ENCODE assay signal across 8 mouse cellular contexts in the genomic region with DNA sequence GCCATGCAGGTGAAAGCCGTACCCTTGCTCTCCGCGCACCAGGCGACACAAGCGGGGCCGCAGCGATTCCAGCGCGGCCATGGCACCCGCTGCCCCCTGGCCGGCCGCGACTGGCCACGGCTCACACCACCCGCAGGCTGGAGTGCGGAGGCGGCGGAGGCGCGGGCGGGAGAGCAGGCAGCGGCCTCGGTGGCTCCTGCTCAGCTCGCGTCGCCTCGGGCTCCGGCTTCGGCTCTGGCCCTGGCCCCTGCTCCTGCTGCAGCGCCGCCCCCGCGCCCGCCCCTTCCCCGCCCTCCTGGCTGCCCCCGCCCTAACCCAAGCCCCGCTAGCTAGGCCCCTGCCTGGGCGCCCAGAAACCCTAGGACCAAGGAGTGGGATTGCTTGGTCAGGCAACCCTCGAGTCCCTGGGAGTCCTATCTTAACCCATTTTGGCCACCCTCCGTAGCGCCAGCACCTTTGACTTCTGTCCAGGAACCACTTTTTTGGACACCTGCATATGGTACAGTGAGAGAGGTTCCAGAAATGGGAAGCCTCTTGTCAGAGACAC. TPM values are rescaled to one million over a fixed set of nuclear protein-coding genes. Genes with fewer than 3 reads are reported as not detected.
DNase-seq lines count a peak whose midpoint lies in the region; ATAC-seq and TF ChIP-seq lines count a peak whose summit lies in the region.

A gene (minus strand): TSS at position 258 of the 547 bp plus-strand sequence.

- no peak within 1 kb of the TSS for H3K27ac ChIP-seq in CH12.LX (ENCODE audit: insufficient read depth, low read depth)
- H3K27ac ChIP-seq in embryonic facial prominence, embryonic 10.5 days (replicated peaks): peak within 1 kb of the TSS; percentile 87
- H3K27ac ChIP-seq in heart, embryonic 11.5 days (ENCODE audit: low read depth, low read length): peak within 1 kb of the TSS; percentile 29; the same call in 1 of the 2 replicates

- H3K4me3 ChIP-seq in CH12.LX (replicated peaks in 1 of 3; ENCODE audit: low read depth in 2 of 3, low read length in 2 of 3, poor library complexity in 1 of 3): peak within 1 kb of the TSS; percentile 39 to 68 (median 44)
- H3K4me3 ChIP-seq in embryonic facial prominence, embryonic 10.5 days: peak within 1 kb of the TSS; percentile 88
- H3K4me3 ChIP-seq in heart, embryonic 11.5 days (ENCODE audit: low read depth, low read length): peak within 1 kb of the TSS; percentile 76

- no peak for DNase-seq in CH12.LX (ENCODE audit: extremely low read depth)
- DNase-seq in adrenal gland, adult (ENCODE audit: inconsistent age in 2 of 2, low spot score in 1 of 2): peak; percentile 73 to 88
- peak; percentile 84 for DNase-seq in embryonic facial prominence, embryonic 10.5 days (ENCODE audit: low spot score)
- peak; percentile 87 for DNase-seq in kidney, postnatal 10 days
- DNase-seq in lung, adult 18-20 months: peak; percentile 59 to 62
- peak; percentile 67 for DNase-seq in retina, embryonic 14.5 days (ENCODE audit: low spot score)
- DNase-seq in frontal cortex, postnatal 25 days (ENCODE audit: low spot score in 2 of 2): no peak

- no peak for TF ChIP-seq POLR2A in CH12.LX (IDR thresholded peaks at IDR 0.05; ENCODE audit: low read depth, low read length)

- peak; percentile 78 for ATAC-seq in heart, embryonic 11.5 days (replicated peaks; ENCODE audit: insufficient number of reproducible peaks, low FRiP score, low TSS enrichment)

- in situ Hi-C loops in CH12.LX (cut with MboI; ENCODE audit: low pct_ligation_motif_present, low pct_unique_long_range_greater_than_20kb, low sequenced_read_pairs): loop anchor here (5.0 kb wide), 1 partner anchor 53 kb away; no protein-coding TSS in a partner anchor

- H3K9ac ChIP-seq in CH12.LX (ENCODE audit: insufficient read depth, low read depth): peak within 1 kb of the TSS; percentile 10; the same call in 1 of the 2 replicates
- peak within 1 kb of the TSS; percentile 80 for H3K9ac ChIP-seq in heart, embryonic 11.5 days (ENCODE audit: low read depth, low read length)

- dilution Hi-C loops in CH12.LX (cut with MboI; ENCODE audit: extremely low pct_ligation_motif_present, extremely low pct_unique_long_range_greater_than_20kb, low sequenced_read_pairs): no loop called here

- H3K27me3 ChIP-seq in CH12.LX (replicated peaks): peaks cover 28% of the 10 kb centered on the region
- H3K27me3 ChIP-seq in embryonic facial prominence, embryonic 10.5 days (replicated peaks; ENCODE audit: low read depth, poor library complexity, severe bottlenecking): peaks cover 57% of the 10 kb centered on the region
- H3K27me3 ChIP-seq in heart, embryonic 11.5 days (ENCODE audit: control insufficient read depth, insufficient read depth, low read length): peaks cover 32% of the 10 kb centered on the region

- H3K9me3 ChIP-seq in CH12.LX (replicated peaks; ENCODE audit: low read length): no peaks in the 10 kb centered on the region
- no peaks in the 10 kb centered on the region for H3K9me3 ChIP-seq in embryonic facial prominence, embryonic 10.5 days
- no peaks in the 10 kb centered on the region for H3K9me3 ChIP-seq in heart, embryonic 11.5 days (replicated peaks; ENCODE audit: control insufficient read depth, low read length)

- H3K4me1 ChIP-seq in CH12.LX (ENCODE audit: control insufficient read depth in 1 of 2, insufficient read depth in 2 of 2): peaks cover 9 to 29% of the 10 kb centered on the region in 2 experiments
- H3K4me1 ChIP-seq in embryonic facial prominence, embryonic 10.5 days: peaks cover 41% of the 10 kb centered on the region
- H3K4me1 ChIP-seq in heart, embryonic 11.5 days (ENCODE audit: control insufficient read depth, insufficient read depth, low read length): peaks cover 28% of the 10 kb centered on the region

- no peak for TF ChIP-seq RAD21 in CH12.LX (IDR thresholded peaks at IDR 0.05; ENCODE audit: low read depth, low read length)

- H3K79me2 ChIP-seq in CH12.LX (replicated peaks; ENCODE audit: control insufficient read depth, extremely low read depth, insufficient read depth, poor library complexity, severe bottlenecking): no peaks in the 10 kb centered on the region

- WGBS in embryonic facial prominence, embryonic 10.5 days: under 1% methylated on average over 41 of the region's 41 CpGs
- WGBS in heart, embryonic 11.5 days (ENCODE audit: insufficient replicate concordance): 2% methylated on average over 34 of the region's 41 CpGs

- TF ChIP-seq CTCF in CH12.LX (conservative IDR thresholded peaks at IDR 0.05 in 1 of 2, IDR thresholded peaks at IDR 0.05 in 1 of 2; ENCODE audit: low read depth in 2 of 2, low read length in 2 of 2): no peak

- no peaks in the 10 kb centered on the region for H3K36me3 ChIP-seq in CH12.LX (replicated peaks in 1 of 2; ENCODE audit: control insufficient read depth in 1 of 2, insufficient read depth in 1 of 2, low read length in 1 of 2)
- peaks cover 2% of the 10 kb centered on the region; the same call in 1 of the 2 replicates for H3K36me3 ChIP-seq in embryonic facial prominence, embryonic 10.5 days (replicated peaks)
- H3K36me3 ChIP-seq in heart, embryonic 11.5 days (ENCODE audit: control insufficient read depth, insufficient read depth, low read length): no peaks in the 10 kb centered on the region

- peak within 1 kb of the TSS; percentile 67 for H3K4me2 ChIP-seq in CH12.LX (ENCODE audit: insufficient read depth, low read depth, poor library complexity, severe bottlenecking)
- peak within 1 kb of the TSS; percentile 98 for H3K4me2 ChIP-seq in heart, embryonic 11.5 days

- TF ChIP-seq EP300 in CH12.LX (IDR thresholded peaks at IDR 0.05; ENCODE audit: low read length): no peak

TF ChIP-seq in CH12.LX, 34 proteins besides CTCF, POLR2A, EP300 and RAD21:
- TF ChIP-seq MAZ (IDR thresholded peaks at IDR 0.05; ENCODE audit: low read depth, low read length) (no peak), SMC3 (IDR thresholded peaks at IDR 0.05; ENCODE audit: low read depth, low read length) (no peak), POLR2AphosphoS2 (IDR thresholded peaks at IDR 0.05; ENCODE audit: low read depth, low read length) (no peak), TBP (conservative IDR thresholded peaks at IDR 0.05; ENCODE audit: low read depth, low read length) (no peak), NRF1 (IDR thresholded peaks at IDR 0.05; ENCODE audit: low read depth, low read length) (no peak), SIN3A (IDR thresholded peaks at IDR 0.05; ENCODE audit: low read length) (no peak), NELFE (IDR thresholded peaks at IDR 0.05; ENCODE audit: low read depth, low read length) (no peak), ZMIZ1 (IDR thresholded peaks at IDR 0.05; ENCODE audit: low read depth, low read length) (no peak), UBTF (IDR thresholded peaks at IDR 0.05; ENCODE audit: low read depth, low read length) (no peak), CHD2 (IDR thresholded peaks at IDR 0.05; ENCODE audit: low read length) (no peak), BHLHE40 (IDR thresholded peaks at IDR 0.05; ENCODE audit: low read depth, low read length) (no peak), MYC (IDR thresholded peaks at IDR 0.05; ENCODE audit: low read depth, low read length) (no peak), RCOR1 (conservative IDR thresholded peaks at IDR 0.05; ENCODE audit: low read depth, low read length) (no peak), ELF1 (IDR thresholded peaks at IDR 0.05; ENCODE audit: low read depth, low read length) (no peak), USF2 (conservative IDR thresholded peaks at IDR 0.05; ENCODE audit: low read depth, low read length) (no peak), MEF2A (IDR thresholded peaks at IDR 0.05; ENCODE audit: borderline replicate concordance, low read depth, low read length) (no peak), KAT2A (IDR thresholded peaks at IDR 0.05; ENCODE audit: insufficient replicate concordance, low read length) (no peak), JUN (IDR thresholded peaks at IDR 0.05; ENCODE audit: insufficient read depth, low read depth, low read length) (no peak), USF1 (IDR thresholded peaks at IDR 0.05; ENCODE audit: low read depth, low read length) (no peak), ZC3H11A (IDR thresholded peaks at IDR 0.05; ENCODE audit: low read depth, low read length) (no peak)

RNA-seq across cellular contexts. Expression of the gene that starts here (rescaled TPM):
- total RNA-seq in CH12.LX (2012; rRNA removed) (4.4 and 5.5 TPM in 2 replicates), CH12.LX (2014; rRNA removed) (1.8 and 2.1 TPM in 2 replicates)
- 4.8 and 5.1 TPM in 2 replicates for polyA plus RNA-seq in CH12.LX (2012; ENCODE audit: insufficient read length, low read depth)
- polyA plus RNA-seq in embryonic facial prominence, embryonic 10.5 days (2016; fragmentation: Nextera tagmentation; extraction: Ambion mirVana): 31.7 and 37.3 TPM in 2 replicates
- 52.7 and 58.0 TPM in 2 replicates for polyA plus RNA-seq in heart, embryonic 11.5 days (2014; fragmentation: Nextera tagmentation; extraction: Ambion mirVana)

Comparison
In these comparisons a context has a peak if more than half of its experiments do, and no peak if none do; other contexts are left out.
1. DNase-seq: peak in adrenal gland, adult (2 of 2), embryonic facial prominence, embryonic 10.5 days (single experiment), kidney, postnatal 10 days (single experiment), lung, adult 18-20 months (2 of 2) and retina, embryonic 14.5 days (single experiment); none in CH12.LX (single experiment) and frontal cortex, postnatal 25 days (0 of 2).
2. Peak in every context shown above with its lines, with median percentiles within 50 percentile points of each other: H3K4me3 ChIP-seq.